Mouse (Mus musculus): Measurements from ENCODE around the gene Ano7.

The Ano7 gene

GRCm38 (mm10) chr1:93373665-93374064 is at the start of gene Ano7:
Gene Ano7 (plus strand): TSS chr1:93373930.
- DNase-seq, result no peak

- no peak for DNase-seq
These were observed 49.8 kb upstream of the Ano7 start for GRCm38 (mm10) chr1:93323973-93324372.

- DNase-seq, result no peak
These were observed 47.3 kb upstream of the Ano7 start for GRCm38 (mm10) chr1:93326446-93326845.

- no peak for DNase-seq
These were observed 39.1 kb upstream of the Ano7 start for GRCm38 (mm10) chr1:93334621-93335020.

- DNase-seq, result peak; percentile 96 to 98
These were observed 30.9 kb upstream of the Ano7 start, which contains the start of the genes Ppp1r7 and Pask for GRCm38 (mm10) chr1:93342648-93343503. Gene Ppp1r7 (plus strand): TSS chr1:93342854. Gene Pask (minus strand): TSS chr1:93343482.

GRCm38 (mm10) chr1:93343504-93344047 is 30.2 kb upstream of the Ano7 start:
- peak; percentile 97 to 98 for DNase-seq

- DNase-seq, result no peak
These were observed 26.6 kb upstream of the Ano7 start for GRCm38 (mm10) chr1:93347176-93347575.

GRCm38 (mm10) chr1:93349701-93350100 is 24.0 kb upstream of the Ano7 start:
- DNase-seq, result no peak

GRCm38 (mm10) chr1:93352724-93353123 is 21.0 kb upstream of the Ano7 start:
- DNase-seq, result no peak

- no peak for DNase-seq
These were observed 11.1 kb upstream of the Ano7 start for GRCm38 (mm10) chr1:93362661-93363060.

- no peak for DNase-seq
These were observed 8.1 kb upstream of the Ano7 start for GRCm38 (mm10) chr1:93365641-93366040.

GRCm38 (mm10) chr1:93377307-93377706 is 3.6 kb downstream of the Ano7 start:
- DNase-seq, result no peak

- no peak for DNase-seq
These were observed 5.4 kb downstream of the Ano7 start for GRCm38 (mm10) chr1:93379117-93379516.

GRCm38 (mm10) chr1:93387198-93387597 is 13.5 kb downstream of the Ano7 start:
- DNase-seq, result no peak

- no peak for DNase-seq
These were observed 15.2 kb downstream of the Ano7 start for GRCm38 (mm10) chr1:93388906-93389305.

GRCm38 (mm10) chr1:93401191-93402052 is 27.7 kb downstream of the Ano7 start:
- peak in 1 of 2 experiments; percentile 41 for DNase-seq

- DNase-seq, result no peak
These were observed 29.7 kb downstream of the Ano7 start for GRCm38 (mm10) chr1:93403403-93403802.

- no peak for DNase-seq
These were observed 58.4 kb downstream of the Ano7 start for GRCm38 (mm10) chr1:93432087-93432486.

GRCm38 (mm10) chr1:93439321-93439720 is 65.6 kb downstream of the Ano7 start:
- DNase-seq, result no peak

GRCm38 (mm10) chr1:93444405-93445110 is 70.8 kb downstream of the Ano7 start:
- DNase-seq, result peak; percentile 89 to 95

GRCm38 (mm10) chr1:93445111-93445821 is 71.5 kb downstream of the Ano7 start:
- peak; percentile 84 to 92 for DNase-seq

GRCm38 (mm10) chr1:93445822-93446162 is 72.1 kb downstream of the Ano7 start:
- DNase-seq, result no peak

Measured in kidney, postnatal 25 days (tissue).